Mouse (Mus musculus): ENCODE data around the gene Efna5. TPM values are rescaled to one million over a fixed set of nuclear protein-coding genes. Genes with fewer than 3 reads are reported as not detected.

Gene Efna5
- polyA plus RNA-seq, 1 experiment from 2014 or later, result 42.2 TPM

GRCm38 (mm10) chr17:62562439-62562838, 318.7 kb downstream of the Efna5 start:
- H3K36me3 ChIP-seq (ENCODE audit: control insufficient read depth, insufficient read depth, low read length), result no peaks in the 10 kb centered on the region
- H3K4me3 ChIP-seq (ENCODE audit: low read depth, low read length), result no peak overlapping the region
- no peaks in the 10 kb centered on the region for H3K27me3 ChIP-seq (ENCODE audit: control insufficient read depth, insufficient read depth, low read length)
- H3K4me1 ChIP-seq (replicated peaks; ENCODE audit: control insufficient read depth, insufficient read depth, low read length), result no peaks in the 10 kb centered on the region
- no peak for ATAC-seq (replicated peaks; ENCODE audit: low FRiP score)
- 83% methylated on average over 7 of the region's 7 CpGs for WGBS
- no peak overlapping the region for H3K9ac ChIP-seq (ENCODE audit: low read length)
- DNase-seq (ENCODE audit: low spot score), result no peak
- no peak overlapping the region for H3K4me2 ChIP-seq (ENCODE audit: low read depth, low read length, severe bottlenecking)
- no peak overlapping the region for H3K27ac ChIP-seq (ENCODE audit: low read depth, low read length)
- H3K9me3 ChIP-seq (ENCODE audit: control insufficient read depth, low read length), result no peaks in the 10 kb centered on the region

GRCm38 (mm10) chr17:62557215-62557614, 323.9 kb downstream of the Efna5 start:
- Histone ChIP-seq H3K4me3 (ENCODE audit: low read depth, low read length) (no peak overlapping the region), H3K27me3 (ENCODE audit: control insufficient read depth, insufficient read depth, low read length) (no peaks in the 10 kb centered on the region), H3K4me2 (ENCODE audit: low read depth, low read length, severe bottlenecking) (no peak overlapping the region), H3K27ac (ENCODE audit: low read depth, low read length) (no peak overlapping the region), H3K4me1 (replicated peaks; ENCODE audit: control insufficient read depth, insufficient read depth, low read length) (no peaks in the 10 kb centered on the region), H3K9me3 (ENCODE audit: control insufficient read depth, low read length) (no peaks in the 10 kb centered on the region), H3K9ac (ENCODE audit: low read length) (no peak overlapping the region), H3K36me3 (ENCODE audit: control insufficient read depth, insufficient read depth, low read length) (no peaks in the 10 kb centered on the region)
- ATAC-seq (replicated peaks; ENCODE audit: low FRiP score), result peak; percentile 36; the same call in 1 of the 2 replicates
- DNase-seq (ENCODE audit: low spot score), result no peak
- 52% methylated on average over 6 of the region's 6 CpGs for WGBS
